8 mouse cellular contexts compared by ENCODE assay signal in the genomic region with DNA sequence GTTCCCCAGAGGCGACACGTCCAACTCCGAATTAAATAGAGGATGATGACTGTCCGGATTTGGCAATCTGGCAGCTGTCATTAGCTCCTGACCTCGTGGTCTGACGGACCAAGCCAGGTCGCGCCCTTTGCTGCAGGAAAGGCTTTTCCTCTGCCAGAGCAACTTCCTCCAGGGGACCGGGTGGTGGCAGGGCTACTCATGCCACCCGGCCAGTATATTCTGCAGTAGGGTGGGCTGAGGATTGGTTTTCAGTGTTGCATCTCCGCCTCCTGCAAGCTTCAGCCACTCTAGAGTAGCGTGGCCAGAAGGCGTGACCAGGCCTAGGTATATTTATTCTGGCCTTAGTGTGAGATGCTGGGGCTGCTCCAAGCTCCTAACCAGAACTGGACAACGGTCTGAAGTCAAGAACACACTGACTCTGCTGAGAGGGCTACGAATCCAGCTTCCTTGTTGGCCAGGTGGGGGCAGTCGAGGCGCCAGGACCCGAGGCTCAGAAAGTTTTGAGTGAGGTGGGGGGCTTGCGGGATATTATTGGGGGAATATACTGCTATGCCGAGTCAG. TPM values are rescaled to one million over a fixed set of nuclear protein-coding genes. Genes with fewer than 3 reads are reported as not detected.
A peak's percentile ranks its signal among the peaks of the same experiment; 100 is the strongest.
DNase-seq lines count a peak whose midpoint lies in the region; TF ChIP-seq lines count a peak whose summit lies in the region.

No protein-coding gene starts in this region.

- 0 out of 2 replicates have a peak, but pooled peaks have one; percentile 9 for TF ChIP-seq CTCF in cortical plate, adult 2 months (IDR thresholded peaks at IDR 0.05; ENCODE audit: extremely low read depth, insufficient read depth, low read length)

- TF ChIP-seq POLR2A in cortical plate, adult 2 months (IDR thresholded peaks at IDR 0.05; ENCODE audit: extremely low read depth, insufficient read depth, low read length) = no peak

- H3K4me1 ChIP-seq in cortical plate, adult 2 months (ENCODE audit: control insufficient read depth, insufficient read depth, low read length) = peaks cover 4% of the 10 kb centered on the region; the same call in 1 of the 2 replicates

- no peak overlapping the region for H3K27ac ChIP-seq in cortical plate, adult 2 months (ENCODE audit: insufficient read depth, low read length)

- DNase-seq in 3134 (ENCODE audit: extremely low read depth, insufficient read length, low spot score) (peak; percentile 77), NIH3T3 (ENCODE audit: low read depth) (peak; percentile 66)
- peak; percentile 59 for DNase-seq in heart, adult 8-10 months (ENCODE audit: low spot score)
- DNase-seq in kidney, adult 8-10 months = peak; percentile 49 to 51
- peak; percentile 75 for DNase-seq in lung, postnatal 10 days
- peak; percentile 57 for DNase-seq in retina, embryonic 14.5 days (ENCODE audit: low spot score)
- DNase-seq in urinary bladder, adult 2 months (ENCODE audit: low spot score) = no peak

- H3K4me3 ChIP-seq in cortical plate, adult 2 months (ENCODE audit: insufficient read depth, low read length) = no peak overlapping the region; the same call in 1 of the 2 replicates

RNA-seq across cellular contexts. Expression of a gene that starts 0.9 kb away (rescaled TPM):
- polyA plus RNA-seq in cortical plate, adult 2 months (2012; rRNA removed) = 5.3 and 5.6 TPM in 2 replicates
- 10 to 100 TPM; 10.2 to 11.5 (median 10.8) TPM for total RNA-seq in heart, adult 8-10 months (2022)
- 4.5 and 5.5 TPM in 2 replicates for polyA plus RNA-seq in urinary bladder, adult 2 months (2012; rRNA removed)
